Mouse (Mus musculus) limb, embryonic 11.5 days (tissue): ENCODE data around the gene Vmn1r87. TPM values are rescaled to one million over a fixed set of nuclear protein-coding genes. Genes with fewer than 3 reads are reported as not detected.

ENCODE experiments used
- polyA plus RNA-seq: library from polyadenylated mRNA; unstranded; fragments of >200 nt; fragmentation: Nextera tagmentation; extraction: Ambion mirVana; gene quantifications from 2 replicates; pipeline ENCODE4 v1.2.1, GENCODE M21; 2014

The Vmn1r87 gene
- polyA plus RNA-seq, 1 experiment from 2014 or later = not detected

Other genes with a start within 250 kb of the Vmn1r87 start
- 28.1 and 29.0 TPM in 2 replicates for gene Zscan22, start 242.3 kb downstream of the Vmn1r87 start, polyA plus RNA-seq
- gene Rps5, start 217.9 kb downstream of the Vmn1r87 start, polyA plus RNA-seq = 1,067 and 1,071 TPM in 2 replicates
- gene Rnf225, start 212.7 kb downstream of the Vmn1r87 start, polyA plus RNA-seq = 0.57 and 0.59 TPM in 2 replicates
- gene Zfp324, start 174.3 kb downstream of the Vmn1r87 start, polyA plus RNA-seq = 8.2 and 10.2 TPM in 2 replicates
- 7.5 and 10.3 TPM in 2 replicates for gene Zfp446, start 162.3 kb downstream of the Vmn1r87 start, polyA plus RNA-seq
- not detected in 2 replicates for gene Slc27a5, start 142.0 kb downstream of the Vmn1r87 start, polyA plus RNA-seq
- gene Trim28, start 141.0 kb downstream of the Vmn1r87 start, polyA plus RNA-seq = 610 and 647 TPM in 2 replicates
- 30.6 and 31.5 TPM in 2 replicates for gene Zbtb45, start 130.1 kb downstream of the Vmn1r87 start, polyA plus RNA-seq
- 84.2 and 93.8 TPM in 2 replicates for gene Chmp2a, start 105.3 kb downstream of the Vmn1r87 start, polyA plus RNA-seq
- gene Ube2m, start 101.9 kb downstream of the Vmn1r87 start, polyA plus RNA-seq = 199 TPM in 2 replicates
- 2.3 TPM in 2 replicates for gene Mzf1, start 85.4 kb downstream of the Vmn1r87 start, polyA plus RNA-seq
- gene Vmn1r85, start 45.0 kb downstream of the Vmn1r87 start, polyA plus RNA-seq = not detected in 2 replicates
- not detected in 2 replicates for gene Vmn1r86, start 20.2 kb downstream of the Vmn1r87 start, polyA plus RNA-seq
- gene Vmn1r88, start 19.4 kb upstream of the Vmn1r87 start, polyA plus RNA-seq = not detected in 2 replicates
- not detected in 2 replicates for gene Vmn1r89, start 72.9 kb upstream of the Vmn1r87 start, polyA plus RNA-seq
- 173 and 185 TPM in 2 replicates for gene Lig1, start 137.1 kb upstream of the Vmn1r87 start, polyA plus RNA-seq
- 5.1 and 5.8 TPM in 2 replicates for gene Zswim9, start 138.6 kb upstream of the Vmn1r87 start, polyA plus RNA-seq
- 1.8 and 1.9 TPM in 2 replicates for gene Pla2g4c, start 184.5 kb upstream of the Vmn1r87 start, polyA plus RNA-seq